Mouse (Mus musculus) thymus, adult 2 months (tissue): ENCODE measurements around the gene Ptprj. TPM values are rescaled to one million over a fixed set of nuclear protein-coding genes. Genes with fewer than 3 reads are reported as not detected.

Source experiments
- DNase-seq: peaks from one replicate; pipeline ENCODE4 v3.0.0; 2021
- H3K27ac ChIP-seq: fragments of 200-500 bp; 2 replicates; pipeline ENCODE4 v1.5.1; 2012; ENCODE audit warnings: low read length, control low read depth; ENCODE audit not compliant: control insufficient read depth, insufficient read depth
- H3K27me3 ChIP-seq: fragments of 200-500 bp; 2 replicates; pipeline ENCODE4 v1.6.1; 2012; ENCODE audit warnings: mild to moderate bottlenecking, low read length, moderate library complexity, mixed read lengths; ENCODE audit not compliant: control insufficient read depth, insufficient read depth
- H3K36me3 ChIP-seq: fragments of 200-500 bp; 2 replicates; pipeline ENCODE4 v1.6.1; 2012; ENCODE audit warnings: mild to moderate bottlenecking, low read length, moderate library complexity; ENCODE audit not compliant: control insufficient read depth, insufficient read depth
- H3K4me1 ChIP-seq: fragments of 200-500 bp; replicated peaks from 2 replicates; pipeline ENCODE4 v1.6.1; 2012; ENCODE audit warnings: low read length; ENCODE audit not compliant: control insufficient read depth, insufficient read depth
- H3K4me3 ChIP-seq: fragments of 200-500 bp; 2 replicates; pipeline ENCODE4 v1.5.1; 2012; ENCODE audit warnings: mild to moderate bottlenecking, low read length, control low read depth, moderate library complexity; ENCODE audit not compliant: control insufficient read depth, insufficient read depth
- CTCF ChIP-seq: fragments of 200-500 bp; IDR thresholded peaks from 2 replicates; pipeline ENCODE4 v1.5.1; 2012; ENCODE audit warnings: mild to moderate bottlenecking, control low read depth, low read length, moderate library complexity, borderline replicate concordance; ENCODE audit not compliant: control insufficient read depth, poor library complexity, insufficient read depth; ENCODE audit errors: extremely low read depth
- POLR2A ChIP-seq: fragments of 200-500 bp; IDR thresholded peaks from 2 replicates; pipeline ENCODE4 v1.6.1; 2012; ENCODE audit warnings: mild to moderate bottlenecking, low read length, control low read depth, moderate library complexity; ENCODE audit not compliant: control insufficient read depth, poor library complexity, insufficient read depth; ENCODE audit errors: extremely low read depth
- WGBS: fragments of 180-500 bp; shearing (Covaris S2); methylation state at CpG from one replicate; pipeline ENCODE4 v1.1.7; 2018; 5-methylcytosine and 5-hydroxymethylcytosine counted together
- polyA plus RNA-seq: library from polyadenylated mRNA; depleted of rRNA; stranded (reverse); fragments of >200 nt; gene quantifications from 2 replicates; pipeline ENCODE4 v1.2.3, GENCODE M21; 2012

Gene Ptprj
- polyA plus RNA-seq, 1 experiment = 5.0 TPM

GRCm38 (mm10) chr2:90470122-90470521 lies 110.3 kb downstream of the Ptprj start:
- no peak overlapping the region for H3K27ac ChIP-seq
- peaks cover 3% of the 10 kb centered on the region for H3K4me1 ChIP-seq
- 86% methylated on average over 6 of the region's 6 CpGs for WGBS
- H3K4me3 ChIP-seq = no peak overlapping the region
- no peaks in the 10 kb centered on the region for H3K27me3 ChIP-seq
- TF ChIP-seq POLR2A = no peak
- no peak for TF ChIP-seq CTCF
- H3K36me3 ChIP-seq = no peaks in the 10 kb centered on the region
- DNase-seq = no peak

GRCm38 (mm10) chr2:90466480-90466879 lies 114.0 kb downstream of the Ptprj start:
- no peak for DNase-seq
- 94% methylated on average over 7 of the region's 7 CpGs for WGBS
- Histone ChIP-seq H3K4me1 (peaks cover 6% of the 10 kb centered on the region), H3K27me3 (no peaks in the 10 kb centered on the region), H3K27ac (no peak overlapping the region), H3K4me3 (no peak overlapping the region), H3K36me3 (no peaks in the 10 kb centered on the region)
- TF ChIP-seq POLR2A = no peak
- no peak for TF ChIP-seq CTCF

- Histone ChIP-seq H3K4me3 (no peak overlapping the region), H3K4me1 (peaks cover 6% of the 10 kb centered on the region), H3K27me3 (no peaks in the 10 kb centered on the region), H3K36me3 (no peaks in the 10 kb centered on the region), H3K27ac (no peak overlapping the region)
- 62% methylated on average over 5 of the region's 5 CpGs for WGBS
- TF ChIP-seq CTCF (no peak), POLR2A (no peak)
- no peak for DNase-seq
Measured at GRCm38 (mm10) chr2:90463735-90464134, 116.7 kb downstream of the Ptprj start.

GRCm38 (mm10) chr2:90462252-90462651 lies 118.2 kb downstream of the Ptprj start:
- no peak overlapping the region for H3K4me3 ChIP-seq
- peaks cover 17% of the 10 kb centered on the region for H3K4me1 ChIP-seq
- H3K27me3 ChIP-seq = no peaks in the 10 kb centered on the region
- no peak for DNase-seq
- H3K27ac ChIP-seq = no peak overlapping the region
- no peak for TF ChIP-seq POLR2A
- TF ChIP-seq CTCF = no peak
- no peaks in the 10 kb centered on the region for H3K36me3 ChIP-seq

GRCm38 (mm10) chr2:90457946-90458345 lies 122.5 kb downstream of the Ptprj start:
- WGBS = 31% methylated on average over 12 of the region's 12 CpGs
- no peaks in the 10 kb centered on the region for H3K27me3 ChIP-seq
- H3K4me3 ChIP-seq = no peak overlapping the region
- peaks cover 11% of the 10 kb centered on the region for H3K4me1 ChIP-seq
- TF ChIP-seq POLR2A (no peak), CTCF (no peak)
- DNase-seq = peak; percentile 54
- H3K27ac ChIP-seq = no peak overlapping the region; the same call in 1 of the 2 replicates
- H3K36me3 ChIP-seq = no peaks in the 10 kb centered on the region

- no peak for DNase-seq
- WGBS = 97% methylated on average over 3 of the region's 3 CpGs
- Histone ChIP-seq H3K36me3 (no peaks in the 10 kb centered on the region), H3K4me3 (no peak overlapping the region), H3K27ac (no peak overlapping the region), H3K4me1 (peaks cover under 1% of the 10 kb centered on the region), H3K27me3 (no peaks in the 10 kb centered on the region)
- no peak for TF ChIP-seq POLR2A
- no peak for TF ChIP-seq CTCF
Measured at GRCm38 (mm10) chr2:90452380-90452779, 128.1 kb downstream of the Ptprj start.
